Comparison of ENCODE assay signal across 15 mouse cellular contexts in the genomic region with DNA sequence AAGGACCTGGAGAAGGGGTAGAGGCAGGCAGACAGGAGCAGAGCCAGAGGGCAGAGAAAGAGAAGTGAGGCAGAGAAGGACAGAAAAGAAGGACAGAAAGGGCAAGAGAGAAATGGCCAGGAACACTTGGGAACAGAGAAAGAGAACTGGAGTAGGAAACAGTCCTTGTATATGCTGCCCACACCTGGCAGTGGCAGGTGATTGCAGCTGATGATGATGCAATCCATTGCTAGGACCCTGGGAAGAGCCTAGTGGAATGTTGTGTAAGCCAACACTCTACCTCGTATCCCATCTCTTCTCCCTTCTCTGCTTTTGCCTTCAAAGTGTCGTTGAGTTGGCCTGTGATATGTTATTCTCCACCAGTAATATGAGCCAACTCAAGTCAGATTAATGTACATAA.
DNase-seq lines count a peak whose midpoint lies in the region; ATAC-seq and TF ChIP-seq lines count a peak whose summit lies in the region.
"Had no signal": no experiment of that assay in that cellular context is flagged by ENCODE, and none has a peak within 500 bp of the region (broad histone marks: within the 10 kb centered on the region; RNA-seq: fewer than 3 reads in every experiment).

No protein-coding gene starts in this region.

- H3K79me2 ChIP-seq in heart, adult 2 months (replicated peaks; ENCODE audit: control insufficient read depth, insufficient read depth, low read length) = no peaks in the 10 kb centered on the region

- 0 out of 2 replicates have a peak, but pooled peaks have one; percentile 3 for TF ChIP-seq CTCF in heart, postnatal 0 days (IDR thresholded peaks at IDR 0.05; ENCODE audit: low read depth)
- no peak for TF ChIP-seq CTCF in heart, adult 2 months (IDR thresholded peaks at IDR 0.05)
- peak; percentile 47; the same call in 1 of the 2 replicates for TF ChIP-seq CTCF in liver, embryonic 14.5 days (IDR thresholded peaks at IDR 0.05; ENCODE audit: low read depth)

- no peak overlapping the region for H3K4me3 ChIP-seq in heart, postnatal 0 days (ENCODE audit: low read depth, low read length)
- H3K4me3 ChIP-seq in heart, adult 2 months = no peak overlapping the region
- H3K4me3 ChIP-seq in liver, embryonic 14.5 days (ENCODE audit: insufficient read depth in 1 of 2, low read depth in 2 of 2, low read length in 2 of 2) = no peak overlapping the region
- H3K4me3 ChIP-seq: left cerebral cortex, adult 2 months; limb, embryonic 13.5 days; neural tube, embryonic 12.5 days; stomach, embryonic 15.5 days had no signal

- no peak for TF ChIP-seq POLR2A in heart, adult 2 months (IDR thresholded peaks at IDR 0.05; ENCODE audit: insufficient read depth, low read depth, low read length)

- DNase-seq in heart, postnatal 0 days (ENCODE audit: low spot score) = no peak
- DNase-seq in heart, adult 2 months = no peak
- DNase-seq in 3T3-L1 (ENCODE audit: low read depth, low spot score) (peak; percentile 14), ES-CJ7 (ENCODE audit: low read depth, low spot score) (peak; percentile 74)
- DNase-seq in liver, embryonic 14.5 days (ENCODE audit: low read depth in 3 of 3, low spot score in 3 of 3) = no peak
- no peak for DNase-seq in urinary bladder, adult 2 months (ENCODE audit: low spot score)
- DNase-seq in ovary, postnatal 14 days (ENCODE audit: low spot score) = no peak
- DNase-seq: adrenal gland, postnatal 36 days; heart, adult 11 months had no signal

- no peaks in the 10 kb centered on the region for H3K27me3 ChIP-seq in heart, postnatal 0 days (ENCODE audit: control insufficient read depth, insufficient read depth, low read length)
- no peaks in the 10 kb centered on the region for H3K27me3 ChIP-seq in heart, adult 2 months (ENCODE audit: control insufficient read depth, insufficient read depth, low read length)
- no peaks in the 10 kb centered on the region for H3K27me3 ChIP-seq in liver, embryonic 14.5 days (ENCODE audit: control insufficient read depth, insufficient read depth, low read length)
- H3K27me3 ChIP-seq: limb, embryonic 13.5 days; neural tube, embryonic 12.5 days; stomach, embryonic 15.5 days had no signal

- no peak overlapping the region for H3K4me2 ChIP-seq in heart, postnatal 0 days (ENCODE audit: low read depth, low read length)
- no peak overlapping the region for H3K4me2 ChIP-seq in liver, embryonic 14.5 days (ENCODE audit: low read depth)
- H3K4me2 ChIP-seq: limb, embryonic 13.5 days; neural tube, embryonic 12.5 days; stomach, embryonic 15.5 days had no signal

- H3K4me1 ChIP-seq in heart, postnatal 0 days (ENCODE audit: control insufficient read depth, insufficient read depth) = no peaks in the 10 kb centered on the region
- H3K4me1 ChIP-seq in heart, adult 2 months (ENCODE audit: control insufficient read depth, insufficient read depth, low read length) = no peaks in the 10 kb centered on the region
- peaks cover 0 to 6% of the 10 kb centered on the region in 2 experiments; a peak in 2 of 4 replicates for H3K4me1 ChIP-seq in liver, embryonic 14.5 days (replicated peaks; ENCODE audit: control insufficient read depth in 2 of 2, insufficient read depth in 2 of 2, low read length in 1 of 2)
- H3K4me1 ChIP-seq: neural tube, embryonic 12.5 days; stomach, embryonic 15.5 days had no signal

- no peak for TF ChIP-seq EP300 in heart, postnatal 0 days (IDR thresholded peaks at IDR 0.05; ENCODE audit: low read depth)
- TF ChIP-seq EP300 in heart, adult 2 months (IDR thresholded peaks at IDR 0.05; ENCODE audit: insufficient read depth, low read depth, low read length) = no peak
- no peak for TF ChIP-seq EP300 in liver, embryonic 14.5 days (IDR thresholded peaks at IDR 0.05; ENCODE audit: low read depth)

- no peaks in the 10 kb centered on the region for H3K36me3 ChIP-seq in heart, postnatal 0 days (replicated peaks; ENCODE audit: control insufficient read depth, insufficient read depth, low read length)
- H3K36me3 ChIP-seq in heart, adult 2 months (ENCODE audit: control insufficient read depth, insufficient read depth, low read length) = no peaks in the 10 kb centered on the region
- no peaks in the 10 kb centered on the region for H3K36me3 ChIP-seq in liver, embryonic 14.5 days (replicated peaks; ENCODE audit: control insufficient read depth, insufficient read depth, low read depth)
- H3K36me3 ChIP-seq: limb, embryonic 13.5 days; neural tube, embryonic 12.5 days; stomach, embryonic 15.5 days had no signal

- H3K9ac ChIP-seq in heart, postnatal 0 days (replicated peaks; ENCODE audit: low read depth, low read length) = no peak overlapping the region
- no peak overlapping the region for H3K9ac ChIP-seq in heart, adult 2 months (ENCODE audit: low read depth, low read length)
- H3K9ac ChIP-seq in liver, embryonic 14.5 days (replicated peaks) = no peak overlapping the region
- H3K9ac ChIP-seq: limb, embryonic 13.5 days; neural tube, embryonic 12.5 days; stomach, embryonic 15.5 days had no signal

- no peak for ATAC-seq in heart, postnatal 0 days (ENCODE audit: insufficient read depth, low read depth)
- ATAC-seq in liver, embryonic 14.5 days (ENCODE audit: insufficient read depth) = peak; percentile 49
- ATAC-seq: forebrain, embryonic 14.5 days; midbrain, embryonic 16.5 days had no signal

- intact Hi-C loops in heart, adult 2 months (cut with DNase I) = no loop called here

- no peak overlapping the region for H3K27ac ChIP-seq in heart, postnatal 0 days (ENCODE audit: low read depth)
- no peak overlapping the region for H3K27ac ChIP-seq in heart, adult 2 months
- peak overlapping the region; percentile 43 for H3K27ac ChIP-seq in liver, embryonic 14.5 days
- H3K27ac ChIP-seq: left cerebral cortex, adult 2 months; limb, embryonic 13.5 days; neural tube, embryonic 12.5 days; stomach, embryonic 15.5 days had no signal

- 34% methylated on average over 2 of the region's 2 CpGs for WGBS in heart, postnatal 0 days
- WGBS in heart, adult 2 months = 36% methylated on average over 2 of the region's 2 CpGs
- WGBS in liver, embryonic 14.5 days (ENCODE audit: insufficient replicate concordance) = 48% methylated on average over 2 of the region's 2 CpGs

- no peaks in the 10 kb centered on the region for H3K9me3 ChIP-seq in heart, postnatal 0 days (replicated peaks; ENCODE audit: control insufficient read depth, low read length)
- no peaks in the 10 kb centered on the region for H3K9me3 ChIP-seq in liver, embryonic 14.5 days (ENCODE audit: control insufficient read depth, low read length)
- H3K9me3 ChIP-seq: limb, embryonic 13.5 days; neural tube, embryonic 12.5 days; stomach, embryonic 15.5 days had no signal

Comparison
In these comparisons a context has a peak if more than half of its experiments do, and no peak if none do; other contexts are left out.
1. DNase-seq: peak in 3T3-L1 (single experiment) and ES-CJ7 (single experiment); none in heart, postnatal 0 days (single experiment), heart, adult 2 months (0 of 2), liver, embryonic 14.5 days (0 of 3), urinary bladder, adult 2 months (single experiment) and ovary, postnatal 14 days (single experiment).